Mouse (Mus musculus): ENCODE results near the gene Plin4.

GRCm38 (mm10) chr17:56139355-56139754 is 29.8 kb upstream of the Plin4 start:
- TF ChIP-seq POLR2A (IDR thresholded peaks at IDR 0.05; ENCODE audit: borderline replicate concordance, control insufficient read depth, low read depth, low read length) (no peak), CTCF (IDR thresholded peaks at IDR 0.05; ENCODE audit: control insufficient read depth, insufficient read depth, low read length) (no peak)

All from bone marrow, adult 2 months (tissue).